Mouse (Mus musculus) central nervous system, embryonic 11.5 days (tissue): Measurements from ENCODE around the gene Nxf7. TPM values are rescaled to one million over a fixed set of nuclear protein-coding genes. Genes with fewer than 3 reads are reported as not detected.

Experiments
- polyA plus RNA-seq: library from polyadenylated mRNA; depleted of rRNA; stranded (reverse); fragments of >200 nt; gene quantifications from 2 replicates; pipeline ENCODE4 v1.2.3, GENCODE M21; 2012; rRNA removed

Gene Nxf7
- polyA plus RNA-seq, result 0.11 and 0.40 TPM in 2 replicates

DNA sequence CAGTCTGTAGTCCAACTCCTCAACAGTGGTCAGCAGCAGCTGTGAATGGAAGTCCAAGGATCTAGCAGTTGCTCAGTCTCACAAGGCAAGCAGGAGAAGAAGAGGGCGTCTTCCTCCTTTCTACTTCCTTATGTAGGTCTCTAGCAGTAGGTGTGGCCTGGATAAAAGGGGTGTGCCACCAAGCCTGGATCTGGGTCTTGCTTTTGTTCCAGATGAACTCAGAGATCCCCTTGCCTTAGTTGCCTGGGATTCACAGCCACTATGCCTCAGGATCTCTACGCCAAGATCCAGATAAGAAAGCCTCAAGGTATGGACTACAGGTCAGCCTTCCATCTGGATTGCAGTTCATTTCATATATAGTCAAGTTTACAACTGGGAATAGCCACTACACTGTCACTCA is at the start of gene Nxf7:
TSS of gene Nxf7 (minus strand) at position 101 of the 400 bp plus-strand sequence.

DNA sequence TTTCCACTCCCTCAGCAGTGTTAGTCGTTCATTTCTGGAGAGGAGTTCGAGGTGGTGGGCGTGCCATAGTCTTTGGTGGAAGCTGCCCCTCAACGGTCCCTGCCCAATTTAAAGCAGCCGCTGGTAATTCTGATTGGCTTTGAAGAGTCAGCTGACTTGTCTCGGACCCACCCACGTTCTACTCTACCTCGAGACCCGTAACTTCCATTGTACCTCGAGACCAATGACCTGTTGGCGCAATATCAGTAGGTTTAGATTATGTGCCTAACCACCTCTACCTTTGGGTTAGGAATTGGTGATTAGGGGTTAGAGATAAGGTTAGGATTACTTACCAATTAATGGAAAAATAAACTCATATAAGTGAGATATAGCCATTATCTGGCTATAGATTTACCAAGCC is 29.0 kb upstream of the Nxf7 start, which contains the start of gene Prame:
TSS of gene Prame (minus strand) at position 101 of the 400 bp plus-strand sequence.

Other genes starting within 250 kb of the Nxf7 start
- gene Gm5128, start 225.5 kb downstream of the Nxf7 start, polyA plus RNA-seq, result not detected in 2 replicates
- 0.02 TPM in 1 of 2 replicates, not detected in the other for gene Gm7903, start 164.9 kb downstream of the Nxf7 start, polyA plus RNA-seq
- gene AV320801, start 104.2 kb downstream of the Nxf7 start, polyA plus RNA-seq, result not detected in 2 replicates
- 0.04 TPM in 1 of 2 replicates, not detected in the other for gene Prame, start 28.9 kb upstream of the Nxf7 start, polyA plus RNA-seq
- not detected in 2 replicates for gene Tcp11x2, start 95.0 kb upstream of the Nxf7 start, polyA plus RNA-seq
- gene Tmsb15a, start 126.5 kb upstream of the Nxf7 start, polyA plus RNA-seq, result not detected in 2 replicates
- 7.3 and 9.9 TPM in 2 replicates for gene Armcx5, start 144.0 kb upstream of the Nxf7 start, polyA plus RNA-seq
- gene Gprasp1, start 144.0 kb upstream of the Nxf7 start, polyA plus RNA-seq, result 90.7 and 97.5 TPM in 2 replicates
- 38.9 and 40.8 TPM in 2 replicates for gene Bhlhb9, start 198.8 kb upstream of the Nxf7 start, polyA plus RNA-seq
- 44.1 and 44.4 TPM in 2 replicates for gene Gprasp2, start 240.3 kb upstream of the Nxf7 start, polyA plus RNA-seq